Mouse (Mus musculus) megakaryocyte, adult 5-6 weeks (primary cell): ENCODE measurements around the gene Trap1. TPM values are rescaled to one million over a fixed set of nuclear protein-coding genes. Genes with fewer than 3 reads are reported as not detected.
"Not testable (repeated sequence)": the region's sequence is repeated elsewhere in the genome, so short reads cannot be mapped to it uniquely, and the experiment has no call there.

Experiments
- ATAC-seq: 2 replicates; pipeline ENCODE4 v1.8.0; 2016; ENCODE audit warnings: mild to moderate bottlenecking, inconsistent platforms; ENCODE audit not compliant: poor library complexity, severe bottlenecking
- total RNA-seq, 2 experiments: library from RNA; stranded (forward) in 1 of 2; stranded (reverse) in 1 of 2; fragments of 153-499, 151-499 nt in 1 of 2; fragments of 221-1000, 200-1000 nt in 1 of 2; gene quantifications; 2 replicates each; pipeline versions ENCODE4 v1.2.3 to v1.2.4; 2015 to 2017

Gene Trap1
- total RNA-seq (2015): 25.5 and 30.1 TPM in 2 replicates
- total RNA-seq (2017): 50.7 and 53.7 TPM in 2 replicates

GRCm38 (mm10) chr16:4077384-4078061 lies at the start of gene Trap1:
Trap1 (minus strand) TSS chr16:4077827.
- ATAC-seq: peak; percentile 95

- no peak for ATAC-seq
These were observed 39.4 kb upstream of the Trap1 start for GRCm38 (mm10) chr16:4117072-4117471.

GRCm38 (mm10) chr16:4100374-4100773 lies 22.7 kb upstream of the Trap1 start:
- ATAC-seq: no peak

GRCm38 (mm10) chr16:4097521-4097920 lies 19.9 kb upstream of the Trap1 start:
- no peak for ATAC-seq

GRCm38 (mm10) chr16:4096898-4097297 lies 19.3 kb upstream of the Trap1 start:
- ATAC-seq: no peak

GRCm38 (mm10) chr16:4096141-4096540 lies 18.5 kb upstream of the Trap1 start:
- no peak for ATAC-seq

- ATAC-seq: no peak
These were observed 9.7 kb upstream of the Trap1 start for GRCm38 (mm10) chr16:4087214-4087913.

GRCm38 (mm10) chr16:4085851-4086387 lies 8.3 kb upstream of the Trap1 start:
- ATAC-seq: no peak

- ATAC-seq: no peak
These were observed 7.4 kb upstream of the Trap1 start for GRCm38 (mm10) chr16:4085051-4085450.

- ATAC-seq: not testable (repeated sequence)
These were observed 2.8 kb upstream of the Trap1 start for GRCm38 (mm10) chr16:4080419-4080818.

- ATAC-seq: no peak
These were observed 2.0 kb upstream of the Trap1 start for GRCm38 (mm10) chr16:4079656-4080055.

- not testable (repeated sequence) for ATAC-seq
These were observed 675 bp upstream of the Trap1 start for GRCm38 (mm10) chr16:4078302-4078701.

GRCm38 (mm10) chr16:4074836-4075235 lies 2.8 kb downstream of the Trap1 start:
- ATAC-seq: no peak

GRCm38 (mm10) chr16:4074297-4074696 lies 3.3 kb downstream of the Trap1 start:
- no peak for ATAC-seq

GRCm38 (mm10) chr16:4068588-4068987 lies 9.0 kb downstream of the Trap1 start:
- ATAC-seq: peak; percentile 81

- no peak for ATAC-seq
These were observed 12.7 kb downstream of the Trap1 start for GRCm38 (mm10) chr16:4064945-4065344.

- ATAC-seq: no peak
These were observed 23.8 kb downstream of the Trap1 start for GRCm38 (mm10) chr16:4053811-4054210.

- ATAC-seq: no peak
These were observed 25.0 kb downstream of the Trap1 start for GRCm38 (mm10) chr16:4052601-4053000.

- ATAC-seq: no peak
These were observed 32.1 kb downstream of the Trap1 start for GRCm38 (mm10) chr16:4045524-4045923.

GRCm38 (mm10) chr16:4044093-4044492 lies 33.5 kb downstream of the Trap1 start:
- ATAC-seq: no peak

GRCm38 (mm10) chr16:4041646-4042045 lies 36.0 kb downstream of the Trap1 start:
- ATAC-seq: no peak

GRCm38 (mm10) chr16:4040206-4040605 lies 37.4 kb downstream of the Trap1 start:
- ATAC-seq: no peak
